ENCODE assay signal across 21 mouse cellular contexts in the genomic region with DNA sequence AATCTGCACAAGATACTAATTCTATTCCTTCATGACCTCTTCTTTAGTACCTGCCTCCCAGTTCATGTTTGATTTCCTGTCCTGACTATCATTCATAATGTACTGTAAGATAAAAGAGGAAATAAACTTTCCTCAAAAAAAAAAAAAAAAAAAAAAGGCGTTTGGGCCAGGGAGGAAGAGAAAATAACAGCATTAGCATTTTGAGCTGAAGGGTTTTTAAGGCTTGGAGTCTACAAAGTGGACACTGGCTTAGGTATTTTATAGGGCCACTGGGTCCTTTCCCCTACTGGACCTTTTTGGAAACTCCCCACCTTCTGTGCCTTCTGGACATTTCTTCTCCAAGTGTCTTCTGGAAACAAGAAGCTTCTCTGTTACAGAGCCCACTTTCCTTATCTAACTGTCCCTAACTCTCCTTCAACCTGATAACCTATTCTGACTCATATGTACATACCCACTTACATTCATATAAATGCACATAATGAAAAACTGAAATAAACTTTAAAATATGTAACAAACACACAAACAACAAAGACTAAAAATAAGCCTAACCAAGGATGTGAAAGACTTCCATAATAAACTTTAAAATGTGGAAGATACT.
"Had no signal": no experiment of that assay in that cellular context is flagged by ENCODE, and none has a peak within 500 bp of the region (broad histone marks: within the 10 kb centered on the region; RNA-seq: fewer than 3 reads in every experiment).

No protein-coding gene starts in this region.

- DNase-seq: gastrocnemius, adult 2 months; gastrocnemius, postnatal 10 days; gastrocnemius, postnatal 25 days; heart, adult 18-20 months; heart, postnatal 10 days; heart, postnatal 4 days; kidney, adult 18-20 months; left cerebral cortex, postnatal 4 days had no signal

- H3K4me1 ChIP-seq: heart, embryonic 10.5 days; heart, embryonic 12.5 days; hindbrain, embryonic 10.5 days; hindbrain, embryonic 12.5 days; intestine, embryonic 15.5 days; limb, embryonic 13.5 days; limb, embryonic 15.5 days had no signal

- H3K9ac ChIP-seq: heart, embryonic 12.5 days; hindbrain, embryonic 12.5 days; hindbrain, embryonic 14.5 days; intestine, embryonic 15.5 days; limb, embryonic 13.5 days; limb, embryonic 15.5 days; liver, embryonic 12.5 days; liver, embryonic 14.5 days had no signal

- H3K27ac ChIP-seq: gastrocnemius, adult 2 months; heart, embryonic 10.5 days; hindbrain, embryonic 10.5 days; hindbrain, embryonic 12.5 days; hindbrain, embryonic 14.5 days; intestine, embryonic 15.5 days; layer of hippocampus, adult 2 months; limb, embryonic 13.5 days; limb, embryonic 15.5 days; liver, embryonic 12.5 days; liver, embryonic 14.5 days had no signal

- H3K4me2 ChIP-seq: heart, embryonic 12.5 days; hindbrain, embryonic 12.5 days; hindbrain, embryonic 14.5 days; intestine, embryonic 15.5 days; limb, embryonic 13.5 days; limb, embryonic 15.5 days; liver, embryonic 12.5 days had no signal

- ATAC-seq: hindbrain, embryonic 16.5 days; inflammation-experienced regulatory T-cells, adult 6 months; intestine, embryonic 15.5 days; liver, embryonic 12.5 days had no signal

- H3K9me3 ChIP-seq: heart, embryonic 10.5 days; heart, embryonic 12.5 days; hindbrain, embryonic 10.5 days; hindbrain, embryonic 12.5 days; intestine, embryonic 15.5 days; limb, embryonic 13.5 days; limb, embryonic 15.5 days; liver, embryonic 12.5 days had no signal

- H3K4me3 ChIP-seq: gastrocnemius, adult 2 months; heart, embryonic 10.5 days; heart, embryonic 12.5 days; hindbrain, embryonic 10.5 days; hindbrain, embryonic 12.5 days; intestine, embryonic 15.5 days; layer of hippocampus, adult 2 months; limb, embryonic 13.5 days; limb, embryonic 15.5 days; liver, embryonic 12.5 days had no signal

- H3K36me3 ChIP-seq: hindbrain, embryonic 12.5 days; intestine, embryonic 15.5 days; limb, embryonic 15.5 days had no signal

- H3K27me3 ChIP-seq: heart, embryonic 12.5 days; hindbrain, embryonic 12.5 days; intestine, embryonic 15.5 days; limb, embryonic 13.5 days; limb, embryonic 15.5 days; liver, embryonic 12.5 days had no signal
